17 mouse cellular contexts compared by ENCODE assay signal in genomic region chr5:86419494-86419893, GRCm38 (mm10). TPM values are rescaled to one million over a fixed set of nuclear protein-coding genes. Genes with fewer than 3 reads are reported as not detected.
DNase-seq lines count a peak whose midpoint lies in the region; ATAC-seq and TF ChIP-seq lines count a peak whose summit lies in the region.
"Had no signal": no experiment of that assay in that cellular context is flagged by ENCODE, and none has a peak within 500 bp of the region (broad histone marks: within the 10 kb centered on the region; RNA-seq: fewer than 3 reads in every experiment).

No protein-coding gene starts in this region.

- no peaks in the 10 kb centered on the region; the same call in 1 of the 2 replicates for H3K4me1 ChIP-seq in forebrain, embryonic 14.5 days (ENCODE audit: control insufficient read depth, insufficient read depth, low read length)
- H3K4me1 ChIP-seq in forebrain, embryonic 16.5 days (replicated peaks; ENCODE audit: control insufficient read depth, insufficient read depth, low read length): no peaks in the 10 kb centered on the region
- no peaks in the 10 kb centered on the region for H3K4me1 ChIP-seq in lung, embryonic 14.5 days (ENCODE audit: insufficient read depth)
- no peaks in the 10 kb centered on the region for H3K4me1 ChIP-seq in midbrain, postnatal 0 days (ENCODE audit: insufficient read depth, low read length)
- H3K4me1 ChIP-seq: forebrain, embryonic 13.5 days had no signal

- in situ Hi-C loops in Patski (cut with MboI; ENCODE audit: low pct_unique_long_range_greater_than_20kb): loop anchor here (25.0 kb wide), 1 partner anchor 357 kb away; the partner anchor contains the start of genes Cenpc1 and Stap1

- WGBS in forebrain, embryonic 14.5 days: 26% methylated on average over 4 of the region's 4 CpGs
- WGBS in forebrain, embryonic 16.5 days: 31% methylated on average over 4 of the region's 4 CpGs
- 20% methylated on average over 4 of the region's 4 CpGs for WGBS in lung, embryonic 14.5 days
- 19% methylated on average over 4 of the region's 4 CpGs for WGBS in midbrain, postnatal 0 days

- no peak overlapping the region for H3K9ac ChIP-seq in forebrain, embryonic 14.5 days (ENCODE audit: low read length)
- H3K9ac ChIP-seq in forebrain, embryonic 16.5 days (replicated peaks; ENCODE audit: low read depth, low read length): no peak overlapping the region
- H3K9ac ChIP-seq in lung, embryonic 14.5 days: no peak overlapping the region
- H3K9ac ChIP-seq in midbrain, postnatal 0 days (replicated peaks; ENCODE audit: low read length, poor library complexity, severe bottlenecking): no peak overlapping the region
- H3K9ac ChIP-seq: forebrain, embryonic 13.5 days had no signal

- no peak overlapping the region for H3K4me3 ChIP-seq in forebrain, embryonic 14.5 days (ENCODE audit: low read depth, low read length)
- no peak overlapping the region for H3K4me3 ChIP-seq in forebrain, embryonic 16.5 days (replicated peaks; ENCODE audit: low read length)
- H3K4me3 ChIP-seq in lung, embryonic 14.5 days (ENCODE audit: low read depth, low read length): no peak overlapping the region
- H3K4me3 ChIP-seq in midbrain, postnatal 0 days (ENCODE audit: low read depth, low read length): no peak overlapping the region
- H3K4me3 ChIP-seq: forebrain, embryonic 13.5 days had no signal

- POLR2A ChIA-PET in Patski (lab: Charles Lee): no interaction called here

- no peaks in the 10 kb centered on the region for H3K9me3 ChIP-seq in forebrain, embryonic 14.5 days (replicated peaks; ENCODE audit: control insufficient read depth, low read length)
- no peaks in the 10 kb centered on the region for H3K9me3 ChIP-seq in forebrain, embryonic 16.5 days (ENCODE audit: control insufficient read depth, low read length)
- no peaks in the 10 kb centered on the region for H3K9me3 ChIP-seq in lung, embryonic 14.5 days (ENCODE audit: low read depth, low read length)
- no peaks in the 10 kb centered on the region for H3K9me3 ChIP-seq in midbrain, postnatal 0 days (ENCODE audit: low read length)
- H3K9me3 ChIP-seq: forebrain, embryonic 13.5 days had no signal

- peak; percentile 20; the same call in 1 of the 2 replicates for TF ChIP-seq CTCF in lung, embryonic 14.5 days (IDR thresholded peaks at IDR 0.05; ENCODE audit: low read depth)
- TF ChIP-seq CTCF in Patski (IDR thresholded peaks at IDR 0.05): peak; percentile 35
- TF ChIP-seq CTCF in midbrain, postnatal 0 days (IDR thresholded peaks at IDR 0.05): peak; percentile 63

- intact Hi-C loops in heart, postnatal 10 days (cut with DNase I): no loop called here

- no peak overlapping the region for H3K27ac ChIP-seq in forebrain, embryonic 14.5 days (ENCODE audit: low read depth, low read length)
- H3K27ac ChIP-seq in forebrain, embryonic 16.5 days (ENCODE audit: low read length): no peak overlapping the region
- no peak overlapping the region for H3K27ac ChIP-seq in lung, embryonic 14.5 days (ENCODE audit: low read depth)
- no peak overlapping the region for H3K27ac ChIP-seq in midbrain, postnatal 0 days (ENCODE audit: low read depth, low read length)
- H3K27ac ChIP-seq: forebrain, embryonic 13.5 days had no signal

- ATAC-seq in forebrain, embryonic 14.5 days: no peak
- no peak for ATAC-seq in forebrain, embryonic 16.5 days
- ATAC-seq in lung, embryonic 14.5 days (ENCODE audit: insufficient read depth): no peak
- no peak for ATAC-seq in Patski
- no peak for ATAC-seq in midbrain, postnatal 0 days (ENCODE audit: low FRiP score)
- ATAC-seq: CD4-positive, CD25-positive, alpha-beta regulatory T cell, adult 4 months; forebrain, embryonic 13.5 days had no signal

- CTCF ChIA-PET in Patski (lab: Charles Lee): no interaction called here

- H3K4me2 ChIP-seq in forebrain, embryonic 14.5 days (ENCODE audit: low read length): no peak overlapping the region
- no peak overlapping the region for H3K4me2 ChIP-seq in forebrain, embryonic 16.5 days (ENCODE audit: low read length)
- H3K4me2 ChIP-seq in lung, embryonic 14.5 days: no peak overlapping the region
- H3K4me2 ChIP-seq in midbrain, postnatal 0 days (ENCODE audit: low read depth, low read length, poor library complexity, severe bottlenecking): no peak overlapping the region
- H3K4me2 ChIP-seq: forebrain, embryonic 13.5 days; heart, embryonic 11.5 days had no signal

- no peaks in the 10 kb centered on the region for H3K27me3 ChIP-seq in forebrain, embryonic 14.5 days (replicated peaks; ENCODE audit: control insufficient read depth, insufficient read depth, low read length)
- H3K27me3 ChIP-seq in forebrain, embryonic 16.5 days (replicated peaks; ENCODE audit: control insufficient read depth, insufficient read depth, low read length): no peaks in the 10 kb centered on the region
- no peaks in the 10 kb centered on the region for H3K27me3 ChIP-seq in lung, embryonic 14.5 days (ENCODE audit: insufficient read depth, low read length)
- peaks cover 26% of the 10 kb centered on the region for H3K27me3 ChIP-seq in Patski
- no peaks in the 10 kb centered on the region for H3K27me3 ChIP-seq in midbrain, postnatal 0 days (ENCODE audit: insufficient read depth, low read length)
- H3K27me3 ChIP-seq: forebrain, embryonic 13.5 days had no signal

- no peaks in the 10 kb centered on the region for H3K36me3 ChIP-seq in forebrain, embryonic 14.5 days (ENCODE audit: control insufficient read depth, insufficient read depth, low read length)
- no peaks in the 10 kb centered on the region for H3K36me3 ChIP-seq in forebrain, embryonic 16.5 days (ENCODE audit: control insufficient read depth, insufficient read depth)
- no peaks in the 10 kb centered on the region for H3K36me3 ChIP-seq in lung, embryonic 14.5 days (ENCODE audit: insufficient read depth)
- no peaks in the 10 kb centered on the region for H3K36me3 ChIP-seq in midbrain, postnatal 0 days (ENCODE audit: insufficient read depth, low read length)

- peak; percentile 22 for DNase-seq in forebrain, embryonic 14.5 days (ENCODE audit: low spot score)
- peak; percentile 14 for DNase-seq in lung, embryonic 14.5 days
- DNase-seq in lung, postnatal 25 days (ENCODE audit: low spot score): no peak
- no peak for DNase-seq in Patski (ENCODE audit: low read depth, low spot score)
- peak; percentile 9 for DNase-seq in midbrain, postnatal 0 days (ENCODE audit: low spot score)
- no peak for DNase-seq in heart, postnatal 10 days
- DNase-seq in gastrocnemius, postnatal 10 days: no peak
- DNase-seq: adrenal gland, adult 8-10 months; cerebellum, postnatal 25 days; kidney, adult 9 months; lung, adult 2 months had no signal

RNA-seq across cellular contexts. Expression of gene Tmprss11d, which starts 46.3 kb away (rescaled TPM):
- polyA plus RNA-seq in forebrain, embryonic 14.5 days (2014; fragmentation: Nextera tagmentation; extraction: Ambion mirVana): not detected in 2 replicates
- polyA plus RNA-seq in forebrain, embryonic 16.5 days (2015; fragmentation: Nextera tagmentation; extraction: Ambion mirVana): not detected in 2 replicates
- polyA plus RNA-seq in lung, embryonic 14.5 days (2014; fragmentation: Nextera tagmentation; extraction: Ambion mirVana): not detected in 2 replicates
- not detected for polyA plus RNA-seq in Patski (2021)
- 0.22 TPM in 1 of 2 replicates, not detected in the other for total RNA-seq in midbrain, postnatal 0 days (2014; rRNA removed)
- not detected in 2 replicates for polyA plus RNA-seq in midbrain, postnatal 0 days (2015; fragmentation: Nextera tagmentation; extraction: Ambion mirVana)
- not detected for total RNA-seq in heart, postnatal 10 days (2021)
- total RNA-seq in gastrocnemius, postnatal 10 days (2021): not detected
- total RNA-seq: adrenal gland, adult 8-10 months; left cerebral cortex, postnatal 10 days; monocyte, adult 5-6 weeks had no signal
- polyA plus RNA-seq: CD4-positive, CD25-positive, alpha-beta regulatory T cell, adult 4 months; forebrain, embryonic 13.5 days had no signal

RNA-seq across cellular contexts. Expression of gene Tmprss11a, which starts 49.3 kb away (rescaled TPM):
- 0.06 TPM in 1 of 2 replicates, not detected in the other for polyA plus RNA-seq in forebrain, embryonic 14.5 days (2014; fragmentation: Nextera tagmentation; extraction: Ambion mirVana)
- polyA plus RNA-seq in forebrain, embryonic 16.5 days (2015; fragmentation: Nextera tagmentation; extraction: Ambion mirVana): not detected in 2 replicates
- 0.07 and 0.11 TPM in 2 replicates for polyA plus RNA-seq in lung, embryonic 14.5 days (2014; fragmentation: Nextera tagmentation; extraction: Ambion mirVana)
- not detected for polyA plus RNA-seq in Patski (2021)
- total RNA-seq in midbrain, postnatal 0 days (2014; rRNA removed): not detected in 2 replicates
- polyA plus RNA-seq in midbrain, postnatal 0 days (2015; fragmentation: Nextera tagmentation; extraction: Ambion mirVana): not detected in 2 replicates
- not detected for total RNA-seq in heart, postnatal 10 days (2021)
- total RNA-seq in gastrocnemius, postnatal 10 days (2021): not detected
- total RNA-seq: adrenal gland, adult 8-10 months; monocyte, adult 5-6 weeks had no signal
- polyA plus RNA-seq: CD4-positive, CD25-positive, alpha-beta regulatory T cell, adult 4 months; forebrain, embryonic 13.5 days; heart, embryonic 11.5 days had no signal

Comparison
In these comparisons a context has a peak if more than half of its experiments do, and no peak if none do; other contexts are left out.
1. DNase-seq: peak in forebrain, embryonic 14.5 days (single experiment), lung, embryonic 14.5 days (single experiment) and midbrain, postnatal 0 days (single experiment); none in lung, postnatal 25 days (single experiment), Patski (single experiment), heart, postnatal 10 days (0 of 2) and gastrocnemius, postnatal 10 days (single experiment).
2. Peak in every context shown above with its lines, with median percentiles within 50 percentile points of each other: CTCF ChIP-seq.